Mouse (Mus musculus) E14TG2a.4 (cell line): ENCODE measurements around the gene 9430097D07Rik.

Source experiments
- CTCF ChIP-seq: conservative IDR thresholded peaks from 2 replicates; pipeline ENCODE4 v1.5.1; 2014; ENCODE audit warnings: low read length
- NANOG ChIP-seq: IDR thresholded peaks from 2 replicates; pipeline ENCODE4 v1.6.1; 2014; ENCODE audit warnings: borderline replicate concordance, low read length, mixed read lengths
- POU5F1 ChIP-seq: IDR thresholded peaks from 2 replicates; pipeline ENCODE4 v1.6.1; 2014; ENCODE audit warnings: low read length, borderline replicate concordance

GRCm38 (mm10) chr2:32624111-32624748, 48.7 kb upstream of the 9430097D07Rik start:
- TF ChIP-seq CTCF: no peak
- no peak for TF ChIP-seq NANOG
- TF ChIP-seq POU5F1: no peak
